8 mouse cellular contexts compared by ENCODE assay signal in genomic region chr17:56424726-56425583, GRCm38 (mm10). TPM values are rescaled to one million over a fixed set of nuclear protein-coding genes. Genes with fewer than 3 reads are reported as not detected.
A peak's percentile ranks its signal among the peaks of the same experiment; 100 is the strongest.
DNase-seq lines count a peak whose midpoint lies in the region.

No protein-coding gene starts in this region.

- DNase-seq in adrenal gland, adult 2 months: peak; percentile 67
- DNase-seq in adrenal gland, postnatal 4 days (ENCODE audit: low spot score in 2 of 2): no peak
- DNase-seq in cerebellum, adult 11-12 months: peak; percentile 73
- DNase-seq in forelimb bud, embryonic 11.5 days (ENCODE audit: low read depth, low spot score): peak; percentile 63
- peak; percentile 39 for DNase-seq in kidney, adult 9 months
- peak; percentile 69 for DNase-seq in lung, postnatal 10 days
- peak; percentile 30 for DNase-seq in retina, postnatal 7 days (ENCODE audit: low read depth, low spot score)
- DNase-seq in right cerebral cortex, postnatal 4 days: no peak

RNA-seq across cellular contexts. Expression of gene Ptprs, which starts 51.3 kb away (rescaled TPM):
- total RNA-seq in adrenal gland, adult 2 months (2021): 100 to 1,000 TPM; 149 to 249 TPM
- 573 and 605 TPM in 2 replicates for polyA plus RNA-seq in adrenal gland, adult 2 months (2012; rRNA removed)
- 100 to 1,000 TPM; 176 to 208 TPM for total RNA-seq in adrenal gland, postnatal 4 days (2021)

Comparison
In these comparisons a context has a peak if more than half of its experiments do, and no peak if none do; other contexts are left out.
1. DNase-seq: peak in adrenal gland, adult 2 months (single experiment), cerebellum, adult 11-12 months (single experiment), forelimb bud, embryonic 11.5 days (single experiment), kidney, adult 9 months (single experiment), lung, postnatal 10 days (single experiment) and retina, postnatal 7 days (single experiment); none in adrenal gland, postnatal 4 days (0 of 2) and right cerebral cortex, postnatal 4 days (single experiment).